Mouse (Mus musculus) embryonic stem cell, embryonic (primary cell): ENCODE measurements at regions not wholly inside any gene's neighbourhood (a gene's known extent, or its start where the extent isn't known, plus 50 kb on each side); places are given as distances from the start of the nearest gene placed in this dataset.

Source experiments
- CTCF ChIA-PET, 4 experiments: fragments of 300-600 bp in 2 of 4; fragments of 350-600 bp in 2 of 4; sonication (Branson Sonifier 250); formaldehyde crosslinking; loops; one replicate each; lab custom pipeline; 2022; ENCODE audit warnings: inconsistent platforms in 2 of 4; lab: Charles Lee
- POLR2A ChIA-PET, 4 experiments: fragments of 300-600 bp in 2 of 4; fragments of 350-600 bp in 2 of 4; sonication (Branson Sonifier 250); formaldehyde crosslinking; loops; one replicate each; lab custom pipeline; 2022; ENCODE audit warnings: antibody characterized with exemption in 4 of 4, inconsistent platforms in 1 of 4; lab: Charles Lee

DNA sequence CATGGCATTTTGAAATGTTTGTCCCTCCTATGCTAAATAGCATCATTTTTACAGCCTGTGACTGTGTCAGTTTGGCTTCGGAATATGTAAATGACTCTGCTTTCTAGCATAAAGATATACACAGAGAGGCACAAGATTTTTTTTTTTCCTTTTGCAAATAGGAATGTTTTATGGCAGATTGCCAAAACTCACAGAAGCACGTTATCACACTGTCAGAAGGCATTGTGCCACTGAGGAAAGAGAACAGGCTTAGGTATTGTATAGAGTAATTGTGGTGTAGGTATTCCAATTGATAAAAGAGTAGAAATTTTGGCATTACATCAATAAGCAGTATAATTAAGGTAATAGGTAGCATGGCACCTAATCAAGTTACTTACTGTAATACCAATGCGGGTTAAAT, 988.5 kb upstream of the Tenm2 start:
- CTCF ChIA-PET: no interaction called here
- POLR2A ChIA-PET: no interaction called here

DNA sequence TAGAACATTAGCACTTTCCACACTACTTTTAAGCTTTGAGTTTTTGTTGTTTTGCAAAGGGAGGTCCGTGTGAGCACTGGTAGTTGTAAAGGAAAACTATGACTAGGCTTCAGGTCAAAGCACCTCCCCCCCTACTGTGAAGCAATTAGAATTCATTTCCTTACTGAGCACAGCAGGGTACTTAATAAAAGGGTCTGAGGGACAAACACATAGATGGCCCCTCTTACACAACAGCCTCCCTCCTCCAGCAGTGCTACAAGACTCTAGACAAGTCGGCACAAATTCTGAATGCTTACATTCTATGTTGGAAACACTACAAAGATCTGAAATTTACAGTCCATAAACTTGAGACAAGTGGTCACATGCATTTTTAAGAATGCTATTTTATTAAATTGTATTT, 967.6 kb upstream of the Tenm2 start:
- ChIA-PET POLR2A (no interaction called here), CTCF (no interaction called here)

DNA sequence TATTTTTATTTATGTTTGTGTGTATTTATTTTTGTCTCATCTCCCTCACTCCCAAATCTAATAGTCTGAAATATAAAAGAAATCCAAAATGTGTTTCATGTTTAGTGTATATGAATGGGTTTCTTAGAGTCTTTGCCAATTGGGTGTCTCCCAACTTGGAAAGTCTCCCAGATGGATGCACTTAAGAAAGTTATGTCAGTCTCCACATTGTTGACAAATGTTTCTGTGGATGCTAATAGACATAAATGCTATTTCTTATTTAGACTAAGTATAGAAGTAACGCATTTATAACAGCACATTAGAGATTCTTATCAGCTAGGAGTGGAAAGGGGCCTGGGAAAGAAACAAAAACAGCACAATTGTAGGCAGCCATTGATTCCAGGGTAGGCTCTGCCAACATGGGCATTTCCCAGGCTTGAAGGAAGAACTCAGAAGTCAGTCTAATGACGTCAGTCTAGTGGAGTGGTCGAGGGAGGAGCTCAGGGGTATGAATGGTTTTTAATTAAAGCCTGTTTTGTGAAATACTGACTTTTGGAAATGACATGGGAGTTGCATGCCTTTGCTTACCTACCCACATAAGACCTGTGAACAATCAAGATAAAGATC, 965.5 kb upstream of the Tenm2 start:
- CTCF ChIA-PET: no interaction called here
- POLR2A ChIA-PET: no interaction called here

DNA sequence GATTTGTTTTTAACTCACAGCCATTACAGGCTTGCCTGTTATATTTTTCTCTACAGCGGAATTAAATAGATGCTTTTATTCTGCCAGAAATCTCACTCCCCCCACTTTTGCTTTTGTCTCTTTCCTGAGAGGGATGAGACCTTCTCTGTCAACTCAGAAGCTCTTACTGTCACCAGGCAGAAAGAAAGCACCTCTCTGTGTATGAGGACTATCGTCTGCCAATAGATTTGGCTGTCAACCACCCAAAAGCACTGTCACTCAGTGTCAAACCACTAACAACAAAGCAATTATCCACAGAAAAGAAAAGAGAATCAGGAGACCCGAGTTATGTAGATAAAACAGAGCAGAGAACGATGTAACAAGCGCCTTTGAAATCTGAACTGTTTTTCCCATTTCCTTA, 958.0 kb upstream of the Tenm2 start:
- ChIA-PET POLR2A (no interaction called here), CTCF (no interaction called here)

DNA sequence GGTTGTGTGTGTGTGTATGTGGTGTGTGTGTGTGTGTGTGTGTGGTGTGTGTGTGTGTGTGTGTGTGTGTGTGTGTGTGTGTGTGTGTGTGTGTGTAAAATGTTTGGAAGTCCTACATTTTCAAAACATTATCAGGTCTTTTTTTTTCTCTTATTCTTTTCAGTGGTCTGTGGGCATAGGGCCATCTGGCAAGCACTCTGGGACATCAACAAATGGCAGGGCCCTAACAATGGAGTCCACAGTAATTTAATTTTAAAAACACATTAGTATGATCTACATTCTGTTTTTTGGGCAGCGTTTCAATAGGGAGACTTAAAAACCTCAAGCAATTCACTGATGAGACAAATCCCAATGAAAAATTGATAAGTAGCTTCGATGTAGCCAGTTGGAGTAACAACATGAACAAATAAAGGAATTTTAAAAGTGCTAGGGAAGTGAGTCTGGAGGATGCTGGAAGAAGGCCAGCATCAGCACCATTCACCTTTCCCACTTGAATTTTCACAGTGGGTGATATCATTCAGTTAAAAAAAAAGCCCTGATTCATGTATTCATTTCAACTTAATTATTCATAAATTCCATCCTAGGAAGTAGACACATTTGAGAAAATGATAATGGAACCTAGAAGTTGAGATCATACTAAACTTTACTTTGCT, 956.3 kb upstream of the Tenm2 start:
- ChIA-PET CTCF (no interaction called here), POLR2A (no interaction called here)

DNA sequence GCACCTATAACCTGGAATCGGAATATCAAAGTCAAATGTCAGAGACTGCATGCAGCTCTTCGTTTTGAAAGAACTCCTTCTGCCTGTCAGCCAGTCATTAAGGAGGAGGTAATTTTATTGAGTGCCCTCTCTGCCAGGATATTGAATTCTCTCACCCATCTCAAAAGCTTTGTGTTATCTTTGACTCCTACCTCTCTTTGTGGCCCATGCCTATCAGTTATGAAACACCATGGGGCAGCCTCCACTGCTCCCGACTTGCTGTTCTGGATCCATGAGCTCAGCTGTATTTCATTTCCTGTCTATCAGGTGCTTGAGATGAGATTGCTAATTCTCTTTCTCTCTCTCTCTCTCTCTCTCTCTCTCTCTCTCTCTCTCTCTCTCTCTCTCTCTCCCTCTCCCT, 955.7 kb upstream of the Tenm2 start:
- ChIA-PET POLR2A (no interaction called here), CTCF (no interaction called here)

DNA sequence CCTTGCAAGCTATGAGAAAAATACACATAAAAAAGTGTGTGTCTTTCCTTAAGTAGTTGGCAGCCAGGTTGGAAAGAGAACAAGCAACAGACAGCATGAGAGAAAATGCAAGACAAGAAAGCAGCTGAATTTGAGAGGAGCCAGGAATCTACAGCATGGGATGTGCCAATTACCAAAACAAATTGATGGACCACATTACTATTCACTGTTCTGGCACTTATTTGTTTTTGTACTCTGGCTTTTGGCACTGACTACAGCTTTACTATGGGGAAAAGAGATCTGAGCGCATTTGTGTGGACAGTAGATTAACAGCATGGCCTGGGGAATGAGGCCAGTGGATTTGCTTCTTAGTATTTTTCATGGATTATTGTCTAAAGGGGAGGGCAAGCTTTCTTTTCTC, 935.0 kb upstream of the Tenm2 start:
- ChIA-PET POLR2A (no interaction called here), CTCF (no interaction called here)

DNA sequence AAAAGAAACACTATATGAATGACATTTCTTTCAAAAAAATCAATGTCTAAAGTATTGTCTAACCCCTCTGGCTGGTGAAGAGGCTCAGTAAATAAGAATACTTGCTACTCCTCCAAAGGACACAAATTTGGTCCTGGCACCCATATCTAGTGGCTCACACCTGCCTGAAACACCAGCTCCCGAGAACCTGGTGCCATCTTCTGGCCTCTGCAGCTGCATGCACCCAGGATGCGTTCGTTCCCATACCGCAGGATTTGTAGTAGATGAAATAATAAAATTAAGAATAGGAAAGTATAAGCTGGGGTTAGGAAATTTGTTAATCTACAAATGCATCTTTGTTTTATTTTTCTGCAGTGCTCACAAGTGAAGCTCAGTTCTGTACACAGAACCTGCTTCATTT, 922.5 kb upstream of the Tenm2 start:
- CTCF ChIA-PET: no interaction called here
- POLR2A ChIA-PET: interaction anchor here in 1 of 4 experiments (0.7 kb wide), 1 partner anchor 1021 kb away, joined by 3 read pairs; no protein-coding TSS in a partner anchor

DNA sequence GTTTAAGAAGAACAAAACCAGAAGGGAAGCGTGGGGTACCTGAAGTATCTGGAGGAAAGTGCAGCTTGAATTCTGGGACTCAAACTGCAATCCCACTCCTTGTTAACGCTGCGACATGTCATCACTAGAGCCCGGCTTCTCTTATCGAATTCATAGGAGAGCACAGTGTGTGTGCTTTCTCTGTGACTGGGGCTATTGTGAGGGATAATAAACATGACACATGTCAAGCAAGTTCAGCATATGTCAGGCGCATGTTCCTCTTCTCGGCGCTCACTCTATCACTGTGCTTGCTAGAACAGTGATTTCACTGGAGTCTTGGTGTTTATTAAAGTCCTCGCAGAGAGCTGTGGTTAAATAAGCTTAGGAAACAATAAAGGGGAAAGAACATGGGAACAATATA, 921.2 kb upstream of the Tenm2 start:
- POLR2A ChIA-PET: no interaction called here
- CTCF ChIA-PET: no interaction called here

DNA sequence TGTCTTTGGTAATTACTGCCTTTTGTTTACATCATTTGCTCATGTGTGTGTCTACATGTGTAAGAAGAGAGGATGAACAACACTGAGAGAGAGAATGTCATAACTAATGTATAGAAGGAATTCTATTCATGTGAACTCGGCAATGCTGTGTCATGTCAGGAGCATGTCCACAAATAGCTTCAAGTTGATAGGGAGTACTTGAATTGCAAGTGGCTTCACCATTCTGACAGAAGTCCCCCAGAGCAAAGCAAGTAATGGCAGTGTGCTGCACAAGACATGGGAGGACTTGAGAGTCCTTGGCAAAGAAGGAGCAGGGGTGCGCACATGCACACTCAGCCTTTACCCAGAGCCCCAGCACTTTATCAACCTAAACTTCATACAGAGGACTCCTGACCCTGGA, 919.9 kb upstream of the Tenm2 start:
- ChIA-PET CTCF (no interaction called here), POLR2A (no interaction called here)

DNA sequence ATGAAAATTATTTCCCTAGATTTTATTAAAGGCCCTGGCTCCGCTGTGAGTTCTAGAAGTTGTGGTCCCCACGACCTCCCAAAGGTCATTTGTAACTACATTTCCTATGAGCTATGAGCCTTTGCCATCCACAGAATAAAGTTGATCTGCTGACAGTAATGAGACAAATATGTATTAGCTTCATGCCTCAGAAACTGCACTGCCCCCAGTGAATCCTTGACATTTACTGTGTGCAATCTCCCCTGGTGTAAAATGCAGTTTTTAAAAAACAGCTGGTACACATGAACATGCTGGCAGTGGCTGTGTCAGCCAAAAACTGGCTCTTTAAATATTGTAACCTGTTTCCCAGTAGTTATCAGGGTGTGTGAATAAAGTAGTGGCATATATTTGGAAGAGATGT, 907.7 kb upstream of the Tenm2 start:
- CTCF ChIA-PET: no interaction called here
- POLR2A ChIA-PET: no interaction called here

DNA sequence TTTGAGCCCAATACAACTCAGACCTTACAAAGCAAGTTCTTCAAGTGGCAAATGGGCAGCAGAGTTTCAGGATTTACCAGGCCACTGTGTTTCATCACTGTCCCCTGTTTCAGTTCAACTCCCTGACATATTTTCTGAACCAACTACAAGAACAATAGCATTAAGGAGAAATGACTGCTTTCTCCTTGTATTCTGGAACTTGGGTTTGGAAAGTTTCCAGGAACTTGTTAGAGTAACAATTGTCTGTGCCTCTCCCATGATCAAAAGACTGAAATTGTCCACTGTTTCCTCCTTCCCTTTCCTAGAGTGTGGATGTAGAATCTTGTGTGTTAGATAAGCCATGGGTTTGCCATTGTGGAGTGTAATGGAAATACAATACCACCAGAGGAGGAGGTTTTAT, 893.1 kb upstream of the Tenm2 start:
- CTCF ChIA-PET: no interaction called here
- POLR2A ChIA-PET: no interaction called here

DNA sequence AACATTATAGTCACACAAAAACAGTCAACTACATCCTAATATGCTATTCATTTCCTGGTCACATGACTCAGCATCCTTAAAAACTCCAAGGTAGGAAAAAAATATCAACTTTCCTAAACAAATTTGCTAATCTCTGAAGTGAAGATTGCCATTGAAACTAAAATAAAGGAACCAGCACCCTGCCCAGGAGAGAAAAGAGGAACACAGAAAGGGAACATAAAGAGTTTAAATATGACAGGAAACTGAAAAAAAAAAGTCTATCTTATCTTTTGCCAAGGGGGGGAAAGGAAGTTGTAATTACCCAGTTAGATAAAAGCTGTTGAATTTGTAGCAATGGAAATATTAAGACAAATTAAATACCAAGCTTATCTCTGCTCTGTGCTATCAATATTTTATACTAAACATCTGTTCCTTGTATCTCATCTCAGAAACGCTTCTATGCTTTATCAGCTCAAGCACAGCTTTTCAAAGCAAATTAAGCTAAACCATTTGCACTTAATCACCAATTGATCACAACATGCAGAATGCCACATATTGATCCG, 888.1 kb upstream of the Tenm2 start:
- CTCF ChIA-PET: no interaction called here
- POLR2A ChIA-PET: no interaction called here

DNA sequence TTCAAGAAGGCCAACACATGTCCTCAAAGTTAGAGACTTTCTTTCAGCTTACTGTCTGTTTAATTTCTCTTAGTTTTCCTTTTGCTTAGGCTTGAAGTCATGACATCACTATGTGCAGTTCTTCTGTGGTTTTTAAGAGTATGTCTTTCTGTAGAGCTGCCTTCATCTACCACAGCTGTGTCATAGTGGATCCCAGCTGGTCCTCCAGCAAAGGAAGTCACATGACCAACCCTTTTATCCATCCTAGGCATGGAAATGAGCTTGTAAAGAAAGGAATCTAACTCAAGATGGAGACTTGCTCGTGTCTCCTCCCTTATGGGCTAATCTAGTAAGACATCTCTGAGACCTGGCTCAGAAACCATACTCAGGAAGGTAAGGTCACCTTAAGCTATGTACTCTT, 886.7 kb upstream of the Tenm2 start:
- ChIA-PET POLR2A (no interaction called here), CTCF (no interaction called here)

DNA sequence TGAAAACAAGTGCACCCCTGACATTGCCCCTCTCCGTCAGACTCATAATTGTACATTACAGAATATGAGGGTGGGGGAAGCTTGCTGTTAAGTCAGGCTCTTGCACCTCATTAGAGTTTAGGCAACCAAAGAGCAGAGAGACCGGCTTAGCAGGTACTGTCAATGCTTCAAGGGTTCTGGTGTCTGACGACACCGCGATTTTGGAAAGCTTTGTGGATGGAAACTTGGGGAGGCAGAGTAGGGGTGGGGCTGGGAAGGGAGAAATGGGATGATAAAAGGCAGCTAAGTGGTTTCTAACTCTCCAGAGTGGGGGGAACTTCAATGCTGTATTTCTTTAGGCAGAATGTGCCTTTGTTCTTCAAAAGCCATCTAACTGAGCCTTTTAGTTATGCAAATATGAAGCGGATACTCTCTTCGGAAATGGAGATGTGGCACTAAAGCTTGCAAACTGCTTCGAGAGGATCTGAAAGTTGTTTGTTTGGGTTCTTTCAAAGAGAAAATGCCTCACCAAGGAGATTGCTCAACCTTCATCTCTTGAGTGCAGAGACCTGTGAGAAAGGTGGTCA, 885.4 kb upstream of the Tenm2 start:
- CTCF ChIA-PET: interaction anchor here in 1 of 4 experiments (0.6 kb wide), 1 partner anchor 39 kb away, joined by 3 read pairs; no protein-coding TSS in a partner anchor
- POLR2A ChIA-PET: interaction anchor here in 1 of 4 experiments (0.7 kb wide), 1 partner anchor 10 kb away, joined by 4 read pairs; no protein-coding TSS in a partner anchor

DNA sequence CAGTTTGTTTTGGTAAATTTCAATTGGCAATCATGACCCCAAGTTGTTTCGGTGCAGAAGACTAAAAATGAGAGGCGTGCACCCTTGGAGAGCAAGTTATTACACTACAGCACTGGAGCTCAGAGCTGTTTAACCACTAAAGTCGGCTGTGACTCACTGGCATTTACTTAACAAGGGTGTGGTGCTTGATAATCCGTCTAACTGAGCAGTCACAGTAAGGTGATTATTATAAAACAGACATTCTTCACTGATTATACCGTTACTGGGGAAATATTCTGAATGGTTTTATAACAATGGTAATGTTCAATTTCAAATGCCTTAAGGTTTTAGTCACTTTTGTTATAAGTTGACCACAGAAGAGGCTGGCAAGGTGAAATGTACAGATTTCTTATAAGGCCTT, 882.0 kb upstream of the Tenm2 start:
- ChIA-PET CTCF (interaction anchor here in 1 of 4 experiments (0.7 kb wide), 1 partner anchor 1511 kb away, joined by 4 read pairs; no protein-coding TSS in a partner anchor), POLR2A (no interaction called here)

DNA sequence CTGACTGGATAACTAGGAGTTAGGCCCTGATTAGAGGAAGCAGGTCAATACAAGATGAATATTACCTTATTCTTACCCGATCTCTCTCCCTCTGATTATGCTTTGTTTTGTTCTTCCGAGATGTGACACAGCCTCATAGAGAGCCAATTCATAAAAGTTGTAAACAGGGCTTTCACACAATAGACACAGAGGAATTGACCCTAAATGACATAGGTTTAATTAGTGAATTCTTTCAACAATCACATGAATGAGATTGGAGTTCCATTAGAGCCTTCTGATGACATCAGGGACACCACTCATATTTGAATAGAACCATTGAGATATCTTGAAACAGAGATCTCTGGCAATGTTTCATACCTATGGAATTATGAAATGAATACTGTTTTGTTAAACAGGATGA, 856.4 kb upstream of the Tenm2 start:
- ChIA-PET POLR2A (no interaction called here), CTCF (no interaction called here)

DNA sequence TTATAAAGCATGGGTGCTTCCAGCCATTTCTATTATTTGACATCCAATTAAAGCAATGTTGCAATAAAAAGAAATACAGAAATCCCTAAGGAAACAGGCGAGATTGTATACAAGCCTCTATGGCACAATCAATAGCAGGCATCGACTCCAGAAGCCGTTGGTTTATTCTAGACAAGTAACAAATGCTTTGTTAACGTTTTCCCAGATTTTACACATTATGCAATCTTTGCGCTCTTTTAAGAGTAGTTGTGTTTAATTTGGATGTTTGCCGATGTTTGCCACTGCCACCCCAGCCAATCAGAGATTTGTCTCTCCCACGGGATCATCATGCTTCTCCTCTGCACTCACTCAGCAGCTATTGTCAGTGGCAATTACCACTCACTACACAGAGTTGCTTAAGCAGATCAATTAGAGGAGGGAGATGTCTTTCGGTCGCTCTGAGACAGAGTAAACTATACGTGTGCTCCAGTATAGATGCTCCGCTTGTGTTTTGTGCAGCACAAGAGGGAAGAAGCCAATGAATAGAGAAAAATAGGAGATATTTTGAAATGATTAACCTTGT, 839.5 kb upstream of the Tenm2 start:
- CTCF ChIA-PET: no interaction called here
- POLR2A ChIA-PET: no interaction called here

DNA sequence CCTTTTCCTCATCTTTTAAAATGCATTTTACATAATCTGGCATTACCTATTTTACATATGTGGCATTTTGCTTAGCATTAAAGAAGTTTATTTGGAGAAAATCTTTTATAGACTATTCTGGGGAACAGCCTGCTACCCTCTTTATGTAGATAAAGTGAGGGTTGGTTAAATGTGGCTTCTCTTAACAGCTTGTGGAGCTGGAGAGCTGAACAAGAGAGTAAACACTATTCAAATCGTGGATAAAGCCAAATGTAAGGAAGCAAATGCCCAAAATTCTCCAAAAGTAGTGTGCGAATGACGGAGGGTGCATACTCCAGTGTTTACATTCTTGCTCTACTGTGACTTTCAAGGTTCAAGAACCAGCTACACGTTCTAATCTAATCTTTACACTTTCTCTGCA, 833.9 kb upstream of the Tenm2 start:
- POLR2A ChIA-PET: no interaction called here
- CTCF ChIA-PET: no interaction called here

DNA sequence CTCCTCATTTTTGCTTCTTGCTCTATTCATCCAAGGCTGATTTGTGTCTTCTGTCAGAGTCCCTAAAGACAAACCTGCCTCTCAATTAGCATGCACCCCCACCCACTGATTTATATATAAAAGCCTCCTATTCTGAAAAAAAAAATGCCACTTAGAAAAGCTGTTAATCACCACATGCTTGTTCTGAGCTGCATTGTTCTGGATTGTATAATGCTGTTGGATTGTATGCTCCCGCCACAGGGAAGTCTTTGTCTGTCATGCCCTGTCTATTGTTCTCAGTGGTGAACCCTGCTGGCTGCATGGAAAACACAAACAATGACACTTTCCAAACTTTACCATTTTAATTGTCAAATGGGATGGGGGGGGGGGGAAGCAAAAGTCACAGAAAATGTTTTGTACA, 831.9 kb upstream of the Tenm2 start:
- POLR2A ChIA-PET: interaction anchor here in 1 of 4 experiments (0.6 kb wide), 1 partner anchor 681 kb away, joined by 10 read pairs; no protein-coding TSS in a partner anchor
- CTCF ChIA-PET: no interaction called here
